Mouse (Mus musculus): ENCODE results near the gene Ube2q2. TPM values are rescaled to one million over a fixed set of nuclear protein-coding genes. Genes with fewer than 3 reads are reported as not detected.
"Not testable (repeated sequence)": the region's sequence is repeated elsewhere in the genome, so short reads cannot be mapped to it uniquely, and the experiment has no call there.

The Ube2q2 gene
- 32.2 and 34.0 TPM in 2 replicates for polyA plus RNA-seq (2015; fragmentation: Nextera tagmentation; extraction: Ambion mirVana)

DNA sequence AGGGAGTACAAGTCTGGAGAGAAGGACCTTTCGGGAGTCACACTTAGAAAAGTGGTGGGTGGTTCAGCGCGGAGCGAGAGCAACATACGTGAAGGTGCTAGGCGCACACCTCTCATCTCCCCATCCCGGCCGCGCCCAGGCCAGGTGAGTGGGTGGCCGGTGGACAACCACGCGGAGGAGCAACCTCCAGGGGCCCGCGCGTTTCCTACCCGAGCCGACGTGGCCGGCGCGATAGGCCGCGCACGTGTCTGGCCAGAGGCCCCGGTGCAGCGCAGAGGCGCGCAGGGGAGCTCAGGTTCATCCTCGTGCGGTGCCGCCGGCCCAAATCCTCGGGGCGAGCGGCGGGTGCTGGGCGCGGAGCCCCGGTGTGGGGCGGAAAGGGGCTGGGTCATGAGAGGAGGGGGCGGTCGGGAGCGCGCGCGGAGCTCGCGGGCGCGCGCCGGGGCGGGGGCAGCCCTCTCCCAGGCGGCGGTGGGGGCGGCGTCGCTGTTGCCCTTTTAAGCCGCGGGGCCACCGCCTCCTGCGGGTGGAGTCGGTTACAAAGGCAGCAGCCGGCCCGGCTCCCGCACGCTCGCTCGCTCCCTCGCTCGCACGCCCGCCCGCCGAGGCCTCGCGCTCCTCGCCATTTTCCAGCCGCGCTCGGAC is at the start of gene Ube2q2:
Gene Ube2q2 (plus strand): TSS at position 1 of the 645 bp plus-strand sequence.
- ATAC-seq (ENCODE audit: insufficient number of reproducible peaks, low FRiP score, low TSS enrichment, low read depth) = peak; percentile 91
- Histone ChIP-seq H3K9me3 (replicated peaks) (no peaks in the 10 kb centered on the region), H3K27me3 (no peaks in the 10 kb centered on the region), H3K36me3 (no peaks in the 10 kb centered on the region), H3K4me2 (replicated peaks) (peak within 1 kb of the TSS; percentile 86), H3K4me1 (peaks cover 12% of the 10 kb centered on the region), H3K9ac (peak within 1 kb of the TSS; percentile 89), H3K4me3 (replicated peaks) (peak within 1 kb of the TSS; percentile 90), H3K27ac (replicated peaks) (peak within 1 kb of the TSS; percentile 78)
- WGBS = under 1% methylated on average over 74 of the region's 81 CpGs

DNA sequence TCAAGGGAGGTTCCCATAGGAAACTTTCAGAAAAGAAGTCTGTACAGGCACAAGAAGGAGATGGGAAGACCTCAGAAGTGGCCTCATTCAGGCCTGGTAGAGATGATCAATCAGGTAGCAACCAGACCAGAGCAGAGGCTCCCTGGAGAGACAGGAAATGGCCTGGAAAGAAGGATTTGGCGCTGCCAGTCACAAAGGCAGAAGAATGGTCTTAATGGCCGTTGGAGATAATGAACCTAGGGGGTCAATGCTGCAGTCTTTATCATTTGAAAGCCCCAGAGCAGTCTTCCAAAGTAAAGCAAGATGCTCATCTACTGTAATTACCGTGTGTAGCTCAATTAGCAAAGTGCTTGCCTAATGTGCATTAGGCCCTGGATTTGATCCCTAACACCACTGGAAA is 47.5 kb upstream of the Ube2q2 start:
- H3K27me3 ChIP-seq = no peaks in the 10 kb centered on the region
- 52% methylated on average over 3 of the region's 3 CpGs for WGBS

DNA sequence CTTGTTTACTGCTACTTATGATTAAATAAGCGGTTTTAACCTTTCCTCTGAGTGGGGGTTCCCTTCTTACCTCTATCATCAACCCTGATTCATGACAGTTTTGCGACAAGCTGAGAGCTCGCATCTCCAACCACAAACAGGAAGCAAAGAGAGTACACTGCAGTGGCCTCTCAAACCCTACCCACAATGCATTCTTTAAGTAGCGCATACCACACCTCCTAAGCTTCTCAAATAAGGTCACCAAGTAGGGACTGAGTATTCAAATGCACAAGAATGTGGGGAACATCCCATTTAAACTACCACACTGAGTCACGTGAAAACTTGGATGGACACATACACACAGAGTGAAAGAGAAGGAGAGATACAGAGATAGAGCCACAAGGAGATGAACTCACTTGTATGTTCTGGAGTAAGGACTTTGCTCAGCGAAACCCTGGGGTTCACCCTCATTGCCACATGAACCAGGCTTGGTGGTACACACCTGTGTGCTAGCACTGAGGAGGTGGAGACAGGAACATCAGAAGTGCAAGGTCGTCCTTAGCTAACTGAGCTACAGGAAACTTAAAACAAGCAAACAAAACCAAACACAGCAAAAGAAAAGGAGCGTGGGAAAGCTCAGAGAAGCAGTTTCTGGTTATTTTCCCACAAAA is 46.3 kb upstream of the Ube2q2 start:
- H3K4me1 ChIP-seq = no peaks in the 10 kb centered on the region
- WGBS = 89% methylated on average over 8 of the region's 8 CpGs
- H3K4me3 ChIP-seq (replicated peaks) = no peak overlapping the region
- no peaks in the 10 kb centered on the region for H3K9me3 ChIP-seq (replicated peaks)
- no peak overlapping the region for H3K27ac ChIP-seq (replicated peaks)
- no peak for ATAC-seq (ENCODE audit: insufficient number of reproducible peaks, low FRiP score, low TSS enrichment, low read depth)
- no peak overlapping the region for H3K9ac ChIP-seq
- no peaks in the 10 kb centered on the region for H3K36me3 ChIP-seq
- no peak overlapping the region for H3K4me2 ChIP-seq (replicated peaks)
- H3K27me3 ChIP-seq = no peaks in the 10 kb centered on the region

More for the DNA sequence above, 47.5 kb upstream of the Ube2q2 start:
- Histone ChIP-seq H3K4me1 (no peaks in the 10 kb centered on the region), H3K36me3 (no peaks in the 10 kb centered on the region), H3K4me2 (replicated peaks) (no peak overlapping the region), H3K9ac (no peak overlapping the region), H3K9me3 (replicated peaks) (no peaks in the 10 kb centered on the region), H3K27ac (replicated peaks) (no peak overlapping the region), H3K4me3 (replicated peaks) (no peak overlapping the region)
- ATAC-seq (ENCODE audit: insufficient number of reproducible peaks, low FRiP score, low TSS enrichment, low read depth) = no peak

DNA sequence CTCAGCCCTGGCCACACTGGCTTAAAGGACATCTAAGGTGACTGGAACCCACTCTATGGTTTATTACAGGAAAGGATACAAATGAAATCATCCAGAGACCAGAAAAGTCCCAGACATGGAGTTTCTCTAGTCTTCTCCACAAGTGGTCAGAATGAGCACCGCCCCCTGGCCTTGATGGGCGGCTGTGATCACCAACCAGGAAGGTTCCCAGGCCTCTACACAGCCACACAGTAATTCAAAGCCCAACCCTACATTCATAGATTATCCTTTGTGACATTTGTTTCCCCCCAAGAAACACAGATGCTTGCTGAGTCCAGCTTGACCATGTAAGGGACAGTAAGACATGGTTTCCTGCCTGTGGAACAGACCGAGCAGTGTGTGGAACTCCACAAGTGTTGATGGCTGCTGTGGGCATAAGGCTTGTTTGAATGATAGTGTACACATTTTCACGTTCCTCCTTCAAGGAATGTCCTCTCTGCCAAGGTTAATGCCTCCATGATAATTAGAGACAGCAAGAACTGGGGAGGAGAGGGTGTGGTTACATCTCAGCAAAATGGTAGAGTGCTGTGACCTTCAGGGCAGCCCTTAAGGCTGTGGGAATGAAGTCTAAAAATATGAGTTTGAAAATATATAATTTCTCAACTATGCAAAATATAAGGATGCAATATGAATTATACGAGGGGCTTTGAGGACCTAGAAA is 45.6 kb upstream of the Ube2q2 start:
- no peaks in the 10 kb centered on the region for H3K9me3 ChIP-seq (replicated peaks)
- 86% methylated on average over 5 of the region's 5 CpGs for WGBS
- H3K36me3 ChIP-seq = no peaks in the 10 kb centered on the region
- no peak overlapping the region for H3K4me3 ChIP-seq (replicated peaks)
- no peak for ATAC-seq (ENCODE audit: insufficient number of reproducible peaks, low FRiP score, low TSS enrichment, low read depth)
- H3K27ac ChIP-seq (replicated peaks) = no peak overlapping the region
- H3K4me1 ChIP-seq = no peaks in the 10 kb centered on the region
- H3K27me3 ChIP-seq = no peaks in the 10 kb centered on the region
- H3K9ac ChIP-seq = no peak overlapping the region
- no peak overlapping the region for H3K4me2 ChIP-seq (replicated peaks)

DNA sequence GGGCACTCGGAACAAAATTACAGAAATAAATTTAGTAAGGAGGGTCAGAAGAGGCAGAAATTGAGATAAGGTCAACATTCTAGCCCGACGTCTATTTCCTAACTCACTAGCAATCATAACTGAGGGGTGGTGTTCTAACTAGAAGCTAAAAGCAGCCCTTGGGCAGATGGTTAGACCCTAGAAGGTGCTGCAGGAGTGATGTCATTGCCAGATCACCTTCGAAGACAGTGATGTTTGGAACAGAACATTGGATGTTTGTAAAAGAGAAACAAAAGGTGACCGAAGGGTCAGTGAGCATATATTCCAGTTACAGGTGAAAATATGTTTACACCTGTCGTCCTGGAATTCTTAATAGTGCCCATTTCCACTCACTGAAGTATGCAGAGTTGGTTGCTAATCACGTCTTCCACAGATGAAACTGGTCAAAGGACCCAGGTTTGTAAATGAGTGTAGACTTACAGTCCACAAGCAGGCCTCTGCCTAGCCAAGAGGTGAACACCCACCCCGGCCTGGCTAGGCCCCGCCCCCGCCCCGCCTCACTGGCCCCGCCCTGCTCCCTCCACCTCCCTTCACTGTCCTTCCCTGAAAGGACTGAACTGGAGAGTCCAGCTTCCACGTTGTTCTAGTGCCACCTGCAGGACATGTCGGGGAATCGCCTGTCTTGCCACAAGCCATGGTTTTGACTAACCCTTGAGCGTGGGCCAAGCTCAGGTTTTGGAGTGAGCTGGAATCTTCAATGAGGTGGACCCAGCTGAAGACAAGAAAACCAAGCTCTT is 38.4 kb upstream of the Ube2q2 start:
- no peak overlapping the region for H3K4me2 ChIP-seq (replicated peaks)
- H3K27ac ChIP-seq (replicated peaks) = no peak overlapping the region
- WGBS = 31% methylated on average over 16 of the region's 16 CpGs
- H3K36me3 ChIP-seq = no peaks in the 10 kb centered on the region
- H3K9ac ChIP-seq = no peak overlapping the region
- ATAC-seq (ENCODE audit: insufficient number of reproducible peaks, low FRiP score, low TSS enrichment, low read depth) = peak; percentile 76
- no peaks in the 10 kb centered on the region for H3K4me1 ChIP-seq
- no peaks in the 10 kb centered on the region for H3K9me3 ChIP-seq (replicated peaks)
- H3K27me3 ChIP-seq = no peaks in the 10 kb centered on the region
- no peak overlapping the region for H3K4me3 ChIP-seq (replicated peaks)

DNA sequence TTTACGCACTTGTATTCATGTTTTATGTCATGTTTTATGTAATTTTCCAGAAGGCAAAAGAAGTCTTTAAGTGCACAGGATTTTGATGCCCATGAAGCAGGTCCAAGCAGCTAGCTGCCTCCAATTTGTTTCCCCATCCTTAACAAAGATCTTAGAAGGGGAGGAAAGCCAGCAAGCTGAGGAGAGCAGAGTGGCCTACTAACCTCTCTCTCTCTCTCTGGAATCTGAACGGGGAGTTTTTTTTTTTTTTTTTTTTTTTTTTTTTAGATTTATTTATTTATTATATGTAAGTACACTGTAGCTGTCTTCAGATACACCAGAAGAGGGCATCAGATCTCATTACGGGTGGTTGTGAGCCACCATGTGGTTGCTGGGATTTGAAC is 37.8 kb upstream of the Ube2q2 start:
- ATAC-seq (ENCODE audit: insufficient number of reproducible peaks, low FRiP score, low TSS enrichment, low read depth); H3K4me3 ChIP-seq (replicated peaks); H3K9me3 ChIP-seq (replicated peaks); H3K4me1 ChIP-seq; H3K4me2 ChIP-seq (replicated peaks); H3K27me3 ChIP-seq; H3K36me3 ChIP-seq; H3K9ac ChIP-seq; H3K27ac ChIP-seq (replicated peaks): not testable (repeated sequence)
- WGBS = 16% methylated on average over 3 of the region's 3 CpGs

DNA sequence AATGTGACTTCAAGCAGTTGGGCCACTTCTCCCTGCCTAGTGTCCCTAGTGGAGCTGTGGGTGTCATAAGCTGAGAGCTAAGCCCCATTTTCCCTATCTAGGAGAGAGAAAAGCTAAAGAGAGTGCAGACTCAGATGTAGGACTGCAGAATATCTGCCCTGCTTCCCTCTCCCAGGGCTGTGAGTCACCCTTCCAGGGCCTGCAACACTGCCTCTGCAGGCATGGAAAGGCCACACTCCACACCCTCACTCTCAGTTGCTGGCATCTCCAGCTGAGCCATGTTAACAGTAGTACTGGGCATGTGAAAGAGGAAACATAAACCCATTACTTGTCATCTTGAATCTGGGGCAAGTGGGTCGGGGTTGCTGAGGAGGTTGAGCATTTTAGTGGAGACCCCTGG is 33.9 kb upstream of the Ube2q2 start:
- Histone ChIP-seq H3K27ac (replicated peaks) (no peak overlapping the region), H3K27me3 (no peaks in the 10 kb centered on the region), H3K4me1 (no peaks in the 10 kb centered on the region), H3K9me3 (replicated peaks) (no peaks in the 10 kb centered on the region), H3K4me3 (replicated peaks) (no peak overlapping the region), H3K4me2 (replicated peaks) (no peak overlapping the region), H3K36me3 (no peaks in the 10 kb centered on the region), H3K9ac (no peak overlapping the region)
- WGBS = 74% methylated on average over 1 of the region's 1 CpGs
- ATAC-seq (ENCODE audit: insufficient number of reproducible peaks, low FRiP score, low TSS enrichment, low read depth) = no peak

DNA sequence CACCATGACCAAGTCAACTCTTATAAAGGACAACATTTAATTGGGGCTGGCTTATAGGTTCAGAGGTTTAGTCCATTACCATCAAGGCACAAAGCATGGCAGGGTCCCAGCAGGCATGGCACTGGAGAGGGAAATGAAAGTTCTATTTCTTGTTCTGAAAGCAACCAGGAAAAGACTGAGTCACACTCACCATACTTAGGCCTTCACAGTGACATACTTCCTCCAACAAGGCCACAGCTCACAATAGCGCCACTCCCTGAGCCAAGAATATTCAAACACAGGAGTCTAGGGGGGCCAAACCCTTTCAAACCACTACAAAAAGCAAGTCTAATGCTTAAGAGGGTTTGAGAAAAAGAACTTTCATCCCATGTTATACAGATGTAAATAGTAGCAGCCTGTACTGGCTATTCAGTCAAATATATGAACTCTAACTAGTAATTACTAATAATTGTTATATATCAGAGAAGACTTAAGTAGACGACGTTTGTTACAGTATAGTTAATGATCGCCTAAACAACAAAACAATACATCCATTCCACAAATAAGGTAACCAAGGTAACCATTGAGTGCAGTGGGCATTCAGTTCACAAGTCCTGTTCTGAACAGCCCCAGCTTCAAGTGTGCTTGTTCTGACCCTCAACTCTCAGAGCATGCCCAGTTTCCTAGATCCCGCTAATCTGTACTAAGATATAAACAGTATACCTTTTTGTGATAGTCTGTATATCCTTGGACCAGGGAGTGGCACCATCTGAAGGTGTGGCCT is 31.2 kb upstream of the Ube2q2 start:
- Histone ChIP-seq H3K4me2 (replicated peaks) (no peak overlapping the region), H3K4me3 (replicated peaks) (no peak overlapping the region), H3K9ac (no peak overlapping the region), H3K27ac (replicated peaks) (no peak overlapping the region), H3K4me1 (0 out of 2 replicates have a peak, but pooled peaks cover under 1% of the 10 kb centered on the region), H3K9me3 (replicated peaks) (no peaks in the 10 kb centered on the region), H3K27me3 (no peaks in the 10 kb centered on the region), H3K36me3 (no peaks in the 10 kb centered on the region)
- no peak for ATAC-seq (ENCODE audit: insufficient number of reproducible peaks, low FRiP score, low TSS enrichment, low read depth)
- 93% methylated on average over 5 of the region's 5 CpGs for WGBS

DNA sequence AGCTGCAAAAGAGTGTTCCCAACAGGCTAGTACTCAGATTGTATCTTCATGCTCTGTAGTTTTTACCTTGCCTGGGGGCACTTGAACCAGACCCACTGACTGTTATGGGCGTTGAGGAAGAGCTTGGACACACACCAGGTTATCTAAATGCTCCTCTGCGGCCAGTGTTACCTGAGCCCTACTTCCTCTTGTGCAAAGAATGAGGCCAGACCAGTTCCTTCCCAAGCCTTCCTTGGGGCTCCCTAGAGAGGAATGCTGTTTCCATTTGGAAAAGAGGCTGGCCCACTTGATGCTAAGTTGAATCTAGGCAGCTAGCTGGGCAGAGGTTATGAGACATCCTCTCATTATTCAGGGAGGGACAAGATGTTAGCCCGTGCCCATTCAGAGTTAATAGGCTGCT is 26.1 kb upstream of the Ube2q2 start:
- WGBS = 30% methylated on average over 3 of the region's 3 CpGs
- no peaks in the 10 kb centered on the region for H3K36me3 ChIP-seq
- H3K4me1 ChIP-seq = 0 out of 2 replicates have a peak, but pooled peaks cover 3% of the 10 kb centered on the region
- no peaks in the 10 kb centered on the region for H3K27me3 ChIP-seq
- no peaks in the 10 kb centered on the region for H3K9me3 ChIP-seq (replicated peaks)
- H3K4me3 ChIP-seq (replicated peaks) = no peak overlapping the region
- H3K27ac ChIP-seq (replicated peaks) = no peak overlapping the region
- no peak overlapping the region for H3K4me2 ChIP-seq (replicated peaks)
- no peak for ATAC-seq (ENCODE audit: insufficient number of reproducible peaks, low FRiP score, low TSS enrichment, low read depth)
- no peak overlapping the region for H3K9ac ChIP-seq

DNA sequence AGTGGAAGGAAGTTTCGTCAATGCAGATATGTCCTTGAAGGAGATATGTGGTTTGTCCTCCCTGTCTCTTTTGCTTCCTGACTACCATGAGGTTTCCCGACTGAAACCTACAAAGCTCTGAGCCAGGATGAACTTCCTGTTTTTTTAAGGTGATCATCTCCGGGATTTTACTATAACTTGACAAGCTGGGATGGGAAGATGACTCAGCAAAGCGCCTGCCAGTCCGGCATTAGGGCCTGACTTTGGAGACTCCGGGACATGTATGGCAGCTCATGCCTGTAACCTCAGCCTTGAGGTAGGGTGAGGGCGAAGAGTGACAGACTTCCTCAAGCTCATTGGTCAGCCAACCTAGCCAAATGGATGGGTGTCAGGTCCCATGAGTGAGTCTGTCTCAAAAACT is 22.9 kb upstream of the Ube2q2 start:
- 0 out of 2 replicates have a peak, but pooled peaks cover 3% of the 10 kb centered on the region for H3K4me1 ChIP-seq
- no peaks in the 10 kb centered on the region for H3K9me3 ChIP-seq (replicated peaks)
- H3K4me3 ChIP-seq (replicated peaks) = no peak overlapping the region
- H3K27me3 ChIP-seq = no peaks in the 10 kb centered on the region
- H3K27ac ChIP-seq (replicated peaks) = no peak overlapping the region
- 84% methylated on average over 7 of the region's 7 CpGs for WGBS
- ATAC-seq (ENCODE audit: insufficient number of reproducible peaks, low FRiP score, low TSS enrichment, low read depth) = no peak
- H3K9ac ChIP-seq = no peak overlapping the region
- no peaks in the 10 kb centered on the region for H3K36me3 ChIP-seq
- H3K4me2 ChIP-seq (replicated peaks) = no peak overlapping the region
